Mouse (Mus musculus) kidney, adult 2 months (tissue): ENCODE measurements at regions not wholly inside any gene's neighbourhood (a gene's known extent, or its start where the extent isn't known, plus 50 kb on each side); places are given as distances from the start of the nearest gene placed in this dataset.

Source experiments
- CTCF ChIP-seq: fragments of 200-500 bp; conservative IDR thresholded peaks from 2 replicates; pipeline ENCODE4 v1.5.1; 2011; ENCODE audit warnings: low read depth, mild to moderate bottlenecking, control low read depth, low read length, moderate library complexity, mixed read lengths; ENCODE audit not compliant: insufficient read depth, insufficient read length
- POLR2A ChIP-seq: fragments of 200-500 bp; IDR thresholded peaks from one replicate; pipeline ENCODE4 v1.6.1; 2011; ENCODE audit warnings: low read depth, low read length, control low read depth

GRCm38 (mm10) chr12:12751670-12752426 is 189.9 kb downstream of the Mycn start:
- TF ChIP-seq CTCF = no peak
- TF ChIP-seq POLR2A = no peak
